Mouse (Mus musculus): ENCODE data around the gene Myh9.

DNA sequence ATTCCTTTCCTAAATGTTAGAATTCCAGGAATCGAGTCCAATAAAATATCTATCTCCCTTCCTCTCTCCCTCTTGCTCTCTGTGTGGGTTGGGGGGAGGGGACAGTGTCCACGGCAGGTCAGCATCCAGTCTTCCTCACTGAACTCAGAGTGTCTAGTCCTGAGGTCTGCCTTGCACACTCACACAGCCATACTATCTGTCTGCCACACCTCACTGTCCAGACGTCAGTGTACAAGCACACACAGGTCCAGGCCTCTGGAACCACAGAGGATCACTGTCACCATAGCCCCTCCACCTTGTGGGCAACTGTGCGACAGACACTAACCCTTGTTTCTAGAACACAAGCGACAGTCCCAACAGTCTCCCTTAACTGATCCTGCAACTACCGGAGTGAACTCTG is 18.8 kb downstream of the Myh9 start:
- no peak for TF ChIP-seq POLR2A (IDR thresholded peaks at IDR 0.05; ENCODE audit: low read depth, low read length)
- TF ChIP-seq CTCF (conservative IDR thresholded peaks at IDR 0.05; ENCODE audit: insufficient read depth, insufficient read length, low read depth, low read length): 0 out of 2 replicates have a peak, but pooled peaks have one; percentile 3
